Mouse (Mus musculus) embryonic fibroblast, embryonic 13.5 days (primary cell): ENCODE results near the gene Nat9. TPM values are rescaled to one million over a fixed set of nuclear protein-coding genes. Genes with fewer than 3 reads are reported as not detected.

Experiments
- H3K27ac ChIP-seq: 2 replicates; pipeline ENCODE4 v1.5.1; 2012; ENCODE audit warnings: low read length, control low read depth, inconsistent platforms; ENCODE audit not compliant: insufficient read depth
- H3K4me1 ChIP-seq: 2 replicates; pipeline ENCODE4 v1.6.1; 2011; ENCODE audit warnings: low read length; ENCODE audit not compliant: control insufficient read depth, insufficient read depth
- H3K4me3 ChIP-seq: 2 replicates; pipeline ENCODE4 v1.5.1; 2011; ENCODE audit warnings: mild to moderate bottlenecking, control low read depth, low read length; ENCODE audit not compliant: insufficient read depth
- CTCF ChIP-seq: IDR thresholded peaks from 2 replicates; pipeline ENCODE4 v1.5.1; 2011; ENCODE audit warnings: mild to moderate bottlenecking, control low read depth, low read length, moderate library complexity, borderline replicate concordance; ENCODE audit not compliant: insufficient read depth
- POLR2A ChIP-seq: IDR thresholded peaks from 2 replicates; pipeline ENCODE4 v1.6.1; 2011; ENCODE audit warnings: low read depth, mild to moderate bottlenecking, control low read depth, low read length, moderate library complexity
- polyA plus RNA-seq: library from polyadenylated mRNA; stranded (reverse); fragments of >200 nt; gene quantifications from 2 replicates; pipeline ENCODE4 v1.2.4, GENCODE M21; 2011; ENCODE audit warnings: low read depth; ENCODE audit not compliant: missing spikeins, insufficient read length

The Nat9 gene
- polyA plus RNA-seq, 1 experiment: 13.3 TPM

GRCm38 (mm10) chr11:115197558-115197957 is 9.9 kb upstream of the Nat9 start:
- TF ChIP-seq POLR2A: no peak
- no peak for TF ChIP-seq CTCF
- Histone ChIP-seq H3K4me1 (no peaks in the 10 kb centered on the region), H3K27ac (no peak overlapping the region), H3K4me3 (no peak overlapping the region)

GRCm38 (mm10) chr11:115195933-115196332 is 8.3 kb upstream of the Nat9 start:
- Histone ChIP-seq H3K4me3 (no peak overlapping the region), H3K4me1 (no peaks in the 10 kb centered on the region), H3K27ac (no peak overlapping the region)
- no peak for TF ChIP-seq POLR2A
- no peak for TF ChIP-seq CTCF

- Histone ChIP-seq H3K4me1 (no peaks in the 10 kb centered on the region), H3K4me3 (no peak overlapping the region), H3K27ac (no peak overlapping the region)
- TF ChIP-seq POLR2A (no peak), CTCF (no peak)
Measured at GRCm38 (mm10) chr11:115194693-115195092, 7.0 kb upstream of the Nat9 start.

- Histone ChIP-seq H3K4me1 (no peaks in the 10 kb centered on the region), H3K4me3 (no peak overlapping the region), H3K27ac (no peak overlapping the region)
- no peak for TF ChIP-seq CTCF
Measured at GRCm38 (mm10) chr11:115192180-115192579, 4.5 kb upstream of the Nat9 start.

GRCm38 (mm10) chr11:115189304-115189703 is 1.6 kb upstream of the Nat9 start:
- Histone ChIP-seq H3K27ac (no peak overlapping the region), H3K4me1 (0 out of 2 replicates have a peak, but pooled peaks cover 3% of the 10 kb centered on the region), H3K4me3 (no peak overlapping the region)
- TF ChIP-seq CTCF (no peak), POLR2A (no peak)

GRCm38 (mm10) chr11:115188539-115189231 is 1.0 kb upstream of the Nat9 start:
- Histone ChIP-seq H3K27ac (no peak overlapping the region), H3K4me1 (0 out of 2 replicates have a peak, but pooled peaks cover 3% of the 10 kb centered on the region), H3K4me3 (no peak overlapping the region)
- TF ChIP-seq POLR2A (no peak), CTCF (no peak)

GRCm38 (mm10) chr11:115187224-115187639 is 427 bp downstream of the Nat9 start, which contains the start of gene Tmem104:
Tmem104 (plus strand) TSS chr11:115187487.
- TF ChIP-seq CTCF: no peak
- TF ChIP-seq POLR2A: peak; percentile 88
- peak within 1 kb of the TSS; percentile 73 for H3K27ac ChIP-seq
- 0 out of 2 replicates have a peak, but pooled peaks cover 3% of the 10 kb centered on the region for H3K4me1 ChIP-seq
- peak within 1 kb of the TSS; percentile 66 for H3K4me3 ChIP-seq

GRCm38 (mm10) chr11:115184973-115185372 is 2.7 kb downstream of the Nat9 start:
- no peak for TF ChIP-seq CTCF
- TF ChIP-seq POLR2A: no peak
- Histone ChIP-seq H3K27ac (no peak overlapping the region), H3K4me3 (no peak overlapping the region), H3K4me1 (0 out of 2 replicates have a peak, but pooled peaks cover 3% of the 10 kb centered on the region)

- H3K27ac ChIP-seq: no peak overlapping the region
- no peak overlapping the region for H3K4me3 ChIP-seq
- 0 out of 2 replicates have a peak, but pooled peaks cover 3% of the 10 kb centered on the region for H3K4me1 ChIP-seq
- TF ChIP-seq POLR2A (no peak), CTCF (peak; percentile 98)
Measured at GRCm38 (mm10) chr11:115181913-115182638, 5.6 kb downstream of the Nat9 start.

GRCm38 (mm10) chr11:115179881-115180280 is 7.8 kb downstream of the Nat9 start:
- H3K4me3 ChIP-seq: no peak overlapping the region
- no peak overlapping the region for H3K27ac ChIP-seq
- TF ChIP-seq POLR2A: no peak
- TF ChIP-seq CTCF: no peak
- no peaks in the 10 kb centered on the region for H3K4me1 ChIP-seq
